Mouse (Mus musculus): ENCODE measurements around the gene Pex14. TPM values are rescaled to one million over a fixed set of nuclear protein-coding genes. Genes with fewer than 3 reads are reported as not detected.
"Not testable (repeated sequence)": the region's sequence is repeated elsewhere in the genome, so short reads cannot be mapped to it uniquely, and the experiment has no call there.

The Pex14 gene
- polyA plus RNA-seq, 1 experiment = 34.6 TPM

DNA sequence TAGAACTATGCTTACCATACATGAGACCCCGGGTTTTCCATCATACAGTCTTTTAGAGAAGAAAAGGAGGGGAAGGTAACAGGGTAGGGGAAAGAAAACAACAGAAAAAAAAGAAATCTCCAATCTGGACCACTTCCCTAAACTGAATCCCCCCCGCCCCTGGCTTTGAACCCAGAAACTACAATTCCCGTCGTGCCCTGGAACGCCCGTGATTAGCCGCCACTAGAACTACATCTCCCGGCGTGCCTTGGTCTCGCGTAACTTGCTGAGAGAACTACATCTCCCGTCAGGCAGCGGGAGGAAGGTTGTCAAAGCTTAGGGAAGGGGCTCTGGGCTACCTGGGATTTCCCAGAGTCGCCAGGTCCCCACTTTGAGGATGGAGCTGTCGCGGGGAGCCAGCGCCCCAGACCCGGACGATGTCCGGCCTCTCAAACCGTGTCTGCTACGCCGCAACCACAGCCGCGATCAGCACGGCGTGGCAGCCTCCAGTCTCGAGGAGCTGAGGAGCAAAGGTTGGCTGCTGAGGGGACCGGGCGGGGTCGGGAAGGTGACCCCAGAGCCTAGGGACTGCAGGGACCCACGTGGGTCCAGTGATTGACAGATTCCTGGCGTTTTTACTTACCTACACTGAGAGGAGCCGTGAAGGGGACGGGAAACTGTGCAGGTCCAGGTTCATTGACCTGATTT is 4.3 kb upstream of the Pex14 start, which contains the start of gene Dffa:
Dffa (plus strand) TSS at position 272 of the 687 bp plus-strand sequence.
- Histone ChIP-seq H3K27ac (ENCODE audit: insufficient read depth, low read length) (no peak within 1 kb of the TSS), H3K4me1 (ENCODE audit: control insufficient read depth, insufficient read depth, low read length) (no peaks in the 10 kb centered on the region; the same call in 1 of the 2 replicates), H3K4me3 (ENCODE audit: insufficient read depth, low read length) (peak within 1 kb of the TSS; percentile 98)
- TF ChIP-seq CTCF (IDR thresholded peaks at IDR 0.05; ENCODE audit: borderline replicate concordance, insufficient read depth, low read length) (no peak), POLR2A (IDR thresholded peaks at IDR 0.05; ENCODE audit: low read depth, low read length) (peak; percentile 58)

DNA sequence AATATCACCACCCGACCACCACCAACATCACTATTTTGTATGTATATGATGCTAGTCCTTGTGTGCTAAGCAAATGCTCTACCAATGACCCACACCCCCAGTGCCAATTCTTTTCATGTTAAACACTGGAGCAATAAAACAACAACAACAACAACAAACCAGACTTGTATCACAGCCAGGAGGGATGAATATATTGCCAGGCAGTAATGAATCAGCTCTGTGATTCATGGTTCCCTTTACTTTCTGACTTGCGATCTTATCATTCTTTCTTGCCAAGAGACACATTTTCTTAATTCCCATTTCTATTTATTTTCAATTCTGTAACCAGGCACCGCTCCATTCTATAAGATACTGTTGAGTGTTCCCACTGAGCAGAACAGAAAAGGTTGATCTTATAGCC is 1.8 kb upstream of the Pex14 start:
- Histone ChIP-seq H3K27ac (ENCODE audit: insufficient read depth, low read length) (peak overlapping the region; percentile 78; the same call in 1 of the 2 replicates), H3K4me3 (ENCODE audit: insufficient read depth, low read length) (no peak overlapping the region), H3K4me1 (ENCODE audit: control insufficient read depth, insufficient read depth, low read length) (peaks cover 2% of the 10 kb centered on the region; the same call in 1 of the 2 replicates)
- no peak for TF ChIP-seq POLR2A (IDR thresholded peaks at IDR 0.05; ENCODE audit: low read depth, low read length)
- no peak for TF ChIP-seq CTCF (IDR thresholded peaks at IDR 0.05; ENCODE audit: borderline replicate concordance, insufficient read depth, low read length)

DNA sequence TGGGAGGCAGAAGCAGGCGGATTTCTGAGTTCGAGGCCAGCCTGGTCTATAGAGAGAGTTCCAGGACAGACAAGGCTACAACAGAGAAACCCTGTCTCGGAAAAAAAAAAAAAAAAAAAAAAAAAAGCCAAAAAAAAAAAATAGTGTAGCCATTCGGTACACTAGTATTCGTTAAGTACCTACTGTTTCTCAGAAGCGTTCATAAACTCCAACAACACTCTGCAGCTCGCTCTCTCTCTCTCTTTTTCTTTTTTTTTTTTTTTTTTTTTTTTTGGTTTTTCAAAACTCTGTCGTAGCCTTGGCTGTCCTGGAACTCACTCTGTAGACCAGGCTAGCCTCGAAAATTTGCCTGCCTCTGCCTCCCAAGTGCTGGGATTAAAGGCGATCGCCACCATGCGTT is 773 bp upstream of the Pex14 start:
- not testable (repeated sequence) for H3K27ac ChIP-seq (ENCODE audit: insufficient read depth, low read length); H3K4me1 ChIP-seq (ENCODE audit: control insufficient read depth, insufficient read depth, low read length); H3K4me3 ChIP-seq (ENCODE audit: insufficient read depth, low read length)

DNA sequence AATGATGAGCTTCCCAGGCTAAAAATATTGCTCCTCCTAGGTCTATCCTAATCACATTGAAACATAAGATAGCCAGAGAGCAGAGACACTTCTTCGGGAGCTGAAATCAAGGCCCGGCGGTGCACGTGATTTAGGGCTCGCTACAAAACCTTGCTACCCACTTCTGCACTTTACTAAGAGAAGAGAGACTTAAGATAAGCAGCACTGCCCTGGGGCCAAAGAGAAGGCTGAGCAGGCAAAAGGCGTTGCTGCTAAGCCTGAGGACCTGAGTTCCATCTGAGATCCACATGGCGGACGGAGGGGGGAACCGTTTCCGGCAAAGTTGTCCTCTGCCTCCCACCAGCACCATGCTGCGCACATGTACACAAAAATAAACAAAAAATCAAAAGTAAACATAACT is 1.1 kb downstream of the Pex14 start:
- peak overlapping the region; percentile 49; the same call in 1 of the 2 replicates for H3K27ac ChIP-seq (ENCODE audit: insufficient read depth, low read length)
- peaks cover 2% of the 10 kb centered on the region; the same call in 1 of the 2 replicates for H3K4me1 ChIP-seq (ENCODE audit: control insufficient read depth, insufficient read depth, low read length)
- TF ChIP-seq POLR2A (IDR thresholded peaks at IDR 0.05; ENCODE audit: low read depth, low read length) (no peak), CTCF (IDR thresholded peaks at IDR 0.05; ENCODE audit: borderline replicate concordance, insufficient read depth, low read length) (no peak)
- peak overlapping the region; percentile 83 for H3K4me3 ChIP-seq (ENCODE audit: insufficient read depth, low read length)

DNA sequence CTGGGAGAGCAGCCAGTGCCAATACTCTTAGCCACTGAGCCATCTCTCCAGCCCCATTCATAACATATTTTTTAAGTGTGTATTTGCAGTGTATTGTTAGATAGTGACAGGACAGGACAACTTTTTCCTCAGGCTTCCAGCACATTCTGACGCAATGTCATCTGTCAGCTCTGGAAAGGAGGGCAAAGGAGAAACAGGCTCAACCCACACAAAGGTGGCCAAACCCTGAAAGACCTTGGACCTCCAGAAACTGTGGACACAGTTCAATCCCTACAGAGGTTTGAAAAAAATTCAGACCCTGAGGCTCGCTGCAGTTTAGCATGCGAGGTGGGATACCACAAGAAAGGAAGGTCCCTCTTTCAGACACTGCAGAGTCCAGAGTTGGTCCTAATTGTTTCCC is 1.7 kb downstream of the Pex14 start:
- H3K27ac ChIP-seq (ENCODE audit: insufficient read depth, low read length) = peak overlapping the region; percentile 49
- peak overlapping the region; percentile 83; the same call in 1 of the 2 replicates for H3K4me3 ChIP-seq (ENCODE audit: insufficient read depth, low read length)
- H3K4me1 ChIP-seq (ENCODE audit: control insufficient read depth, insufficient read depth, low read length) = peaks cover 2% of the 10 kb centered on the region; the same call in 1 of the 2 replicates
- TF ChIP-seq CTCF (IDR thresholded peaks at IDR 0.05; ENCODE audit: borderline replicate concordance, insufficient read depth, low read length) (no peak), POLR2A (IDR thresholded peaks at IDR 0.05; ENCODE audit: low read depth, low read length) (no peak)

DNA sequence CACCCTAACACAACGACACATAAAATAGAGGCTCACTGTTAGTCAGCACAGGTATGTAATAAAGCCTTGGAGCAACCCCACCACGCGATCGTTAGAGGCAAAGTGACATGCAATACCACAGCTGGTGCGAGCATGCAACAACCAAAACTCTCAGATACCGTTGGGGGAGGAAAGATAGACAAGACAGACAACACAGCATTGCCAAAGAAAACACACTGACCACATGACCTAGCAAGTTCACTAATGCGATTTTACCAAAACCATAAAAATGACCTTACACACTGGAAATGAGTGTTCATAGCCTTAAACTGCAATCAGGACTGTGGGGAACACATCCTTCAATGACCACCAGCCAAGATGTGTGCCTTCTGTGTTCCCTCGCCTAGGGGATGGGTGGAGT is 8.3 kb downstream of the Pex14 start:
- no peak overlapping the region for H3K27ac ChIP-seq (ENCODE audit: insufficient read depth, low read length)
- no peak overlapping the region for H3K4me3 ChIP-seq (ENCODE audit: insufficient read depth, low read length)
- H3K4me1 ChIP-seq (ENCODE audit: control insufficient read depth, insufficient read depth, low read length) = peaks cover 8% of the 10 kb centered on the region
- no peak for TF ChIP-seq CTCF (IDR thresholded peaks at IDR 0.05; ENCODE audit: borderline replicate concordance, insufficient read depth, low read length)
- no peak for TF ChIP-seq POLR2A (IDR thresholded peaks at IDR 0.05; ENCODE audit: low read depth, low read length)

DNA sequence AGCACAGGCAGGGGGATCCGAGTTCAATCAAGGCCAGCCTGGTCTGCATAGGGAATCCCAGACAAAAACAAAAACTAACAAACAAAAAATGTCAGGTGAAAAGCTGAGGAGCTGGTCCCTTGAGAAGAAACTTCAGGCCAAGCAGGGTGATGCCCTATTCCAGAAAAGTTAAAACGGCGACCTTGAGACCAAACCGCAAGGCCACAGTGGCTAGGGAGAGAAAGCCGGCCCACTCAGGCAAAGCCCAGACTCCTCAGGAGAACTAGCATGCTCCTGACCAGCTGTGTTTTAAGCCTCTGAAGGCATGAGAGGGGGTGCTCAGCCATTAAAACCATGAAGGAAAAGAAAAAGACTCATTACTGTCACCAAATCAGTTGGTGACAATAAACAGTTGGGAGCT is 14.3 kb downstream of the Pex14 start:
- TF ChIP-seq CTCF (IDR thresholded peaks at IDR 0.05; ENCODE audit: borderline replicate concordance, insufficient read depth, low read length) (no peak), POLR2A (IDR thresholded peaks at IDR 0.05; ENCODE audit: low read depth, low read length) (no peak)
- no peak overlapping the region for H3K27ac ChIP-seq (ENCODE audit: insufficient read depth, low read length)
- no peaks in the 10 kb centered on the region for H3K4me1 ChIP-seq (ENCODE audit: control insufficient read depth, insufficient read depth, low read length)
- no peak overlapping the region for H3K4me3 ChIP-seq (ENCODE audit: insufficient read depth, low read length)

DNA sequence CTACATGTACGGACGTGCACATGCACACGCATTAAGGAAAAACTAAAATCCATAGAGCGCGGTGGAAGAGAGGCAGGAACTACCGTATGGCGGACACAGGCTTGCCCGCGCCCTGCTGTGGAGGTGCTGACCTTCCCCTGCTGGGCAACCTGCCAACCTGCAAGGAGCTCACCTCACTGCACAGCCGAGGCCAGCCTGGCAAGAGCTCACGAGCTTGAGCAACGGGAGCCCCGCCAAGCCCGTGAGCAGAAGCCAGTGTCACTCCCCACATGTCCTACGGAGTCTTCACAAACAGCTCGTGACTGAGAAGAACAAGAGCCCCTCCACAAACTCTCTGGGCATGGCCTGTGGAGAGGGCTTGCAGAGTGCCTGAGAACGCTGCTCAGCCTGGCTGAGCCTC is 18.1 kb downstream of the Pex14 start:
- Histone ChIP-seq H3K4me1 (ENCODE audit: control insufficient read depth, insufficient read depth, low read length) (0 out of 2 replicates have a peak, but pooled peaks cover 5% of the 10 kb centered on the region), H3K27ac (ENCODE audit: insufficient read depth, low read length) (no peak overlapping the region), H3K4me3 (ENCODE audit: insufficient read depth, low read length) (no peak overlapping the region)
- no peak for TF ChIP-seq POLR2A (IDR thresholded peaks at IDR 0.05; ENCODE audit: low read depth, low read length)
- TF ChIP-seq CTCF (IDR thresholded peaks at IDR 0.05; ENCODE audit: borderline replicate concordance, insufficient read depth, low read length) = no peak

DNA sequence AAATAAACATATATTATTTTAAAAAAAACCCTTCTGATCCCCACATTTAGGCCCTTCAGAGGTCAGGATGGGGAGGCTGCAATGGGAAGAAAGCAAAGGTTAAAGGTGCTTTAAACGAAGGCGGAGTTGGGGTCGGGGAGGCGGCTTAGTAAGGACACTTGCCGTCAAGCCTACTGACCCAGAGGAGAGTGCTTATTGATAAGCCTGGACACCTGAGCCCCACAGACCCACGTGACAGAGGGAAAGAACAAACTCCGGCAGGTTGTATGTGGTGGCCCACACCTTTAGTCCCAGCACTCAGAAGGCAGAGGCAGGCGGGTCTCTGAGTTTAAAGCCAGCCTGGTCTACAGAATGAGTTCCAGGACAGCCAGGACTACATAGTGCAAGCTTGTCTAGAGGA is 19.6 kb downstream of the Pex14 start:
- Histone ChIP-seq H3K4me3 (ENCODE audit: insufficient read depth, low read length) (no peak overlapping the region), H3K27ac (ENCODE audit: insufficient read depth, low read length) (no peak overlapping the region), H3K4me1 (ENCODE audit: control insufficient read depth, insufficient read depth, low read length) (0 out of 2 replicates have a peak, but pooled peaks cover 5% of the 10 kb centered on the region)
- TF ChIP-seq POLR2A (IDR thresholded peaks at IDR 0.05; ENCODE audit: low read depth, low read length) (no peak), CTCF (IDR thresholded peaks at IDR 0.05; ENCODE audit: borderline replicate concordance, insufficient read depth, low read length) (no peak)

DNA sequence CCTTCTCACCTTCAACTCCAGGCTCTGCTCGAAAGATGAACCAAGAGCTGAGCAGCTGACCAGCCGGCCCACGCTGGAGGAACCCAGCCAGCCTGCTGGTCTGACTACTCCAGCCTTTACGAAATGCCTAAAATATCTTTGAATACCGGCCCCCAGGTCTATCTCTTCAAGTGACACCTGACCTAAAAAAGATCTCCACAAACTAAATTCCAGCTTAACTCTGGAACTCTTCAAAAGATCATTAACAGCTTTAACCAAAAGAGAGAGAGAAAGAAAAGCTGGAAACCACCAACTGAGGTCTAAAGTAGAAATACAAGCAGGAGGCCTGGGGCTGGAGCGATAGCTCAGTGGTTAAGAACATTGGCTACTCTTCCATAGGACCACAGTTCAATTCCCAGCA is 20.0 kb downstream of the Pex14 start:
- 0 out of 2 replicates have a peak, but pooled peaks cover 5% of the 10 kb centered on the region for H3K4me1 ChIP-seq (ENCODE audit: control insufficient read depth, insufficient read depth, low read length)
- H3K27ac ChIP-seq (ENCODE audit: insufficient read depth, low read length) = no peak overlapping the region
- no peak overlapping the region for H3K4me3 ChIP-seq (ENCODE audit: insufficient read depth, low read length)
- TF ChIP-seq POLR2A (IDR thresholded peaks at IDR 0.05; ENCODE audit: low read depth, low read length) (no peak), CTCF (IDR thresholded peaks at IDR 0.05; ENCODE audit: borderline replicate concordance, insufficient read depth, low read length) (no peak)
